Mouse (Mus musculus): ENCODE measurements around the gene Olfr1425. TPM values are rescaled to one million over a fixed set of nuclear protein-coding genes. Genes with fewer than 3 reads are reported as not detected.

Olfr1425 gene
- polyA plus RNA-seq, 1 experiment from 2014 or later: not detected

DNA sequence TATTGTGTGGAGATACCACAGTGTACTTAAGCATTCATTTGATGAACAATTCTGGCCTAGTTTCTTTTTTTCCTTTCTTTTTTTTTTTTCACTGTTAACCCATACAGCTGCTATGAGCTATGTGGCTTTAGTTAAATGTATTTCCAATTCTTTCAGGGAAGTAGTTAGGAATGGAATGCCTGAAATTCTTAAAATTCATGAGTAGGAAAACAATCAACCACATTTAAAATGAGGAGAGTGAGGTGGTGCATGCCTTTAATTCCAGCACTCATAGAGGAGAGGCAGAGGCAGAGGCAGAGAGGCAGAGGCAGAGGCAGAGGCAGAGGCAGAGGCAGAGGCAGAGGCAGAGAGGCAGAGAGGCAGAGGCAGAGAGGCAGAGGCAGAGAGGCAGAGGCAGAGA, 39.8 kb downstream of the Olfr1425 start:
- no peak for ATAC-seq (ENCODE audit: insufficient number of reproducible peaks, low FRiP score, low TSS enrichment, low read depth)
- H3K36me3 ChIP-seq: no peaks in the 10 kb centered on the region

DNA sequence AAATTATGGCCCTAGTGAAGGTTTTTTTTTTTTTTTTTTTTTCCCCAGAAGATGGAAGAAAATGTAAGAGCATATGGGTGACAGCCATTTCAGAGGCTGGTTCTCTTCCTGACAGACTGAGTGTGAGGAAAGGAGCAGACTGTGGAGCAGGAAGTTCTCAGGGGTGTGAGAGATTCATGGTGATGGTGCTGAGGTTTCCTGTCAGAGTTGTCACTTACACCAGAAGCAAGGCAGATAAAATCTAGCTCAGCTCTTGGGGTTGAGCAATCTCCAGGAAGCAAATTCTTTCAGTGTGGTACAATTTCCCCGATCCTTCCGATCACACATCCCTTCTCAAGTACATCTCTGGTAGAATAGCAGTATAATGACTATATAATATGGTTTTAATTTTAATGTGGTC, 50.9 kb downstream of the Olfr1425 start:
- Histone ChIP-seq H3K4me3 (no peak overlapping the region), H3K27me3 (no peaks in the 10 kb centered on the region), H3K36me3 (no peaks in the 10 kb centered on the region), H3K9ac (no peak overlapping the region), H3K4me2 (no peak overlapping the region), H3K27ac (no peak overlapping the region), H3K9me3 (no peaks in the 10 kb centered on the region), H3K4me1 (no peaks in the 10 kb centered on the region)
- 62% methylated on average over 2 of the region's 2 CpGs for WGBS
- ATAC-seq (ENCODE audit: insufficient number of reproducible peaks, low FRiP score, low TSS enrichment, low read depth): no peak

More for the DNA sequence above, 39.8 kb downstream of the Olfr1425 start:
- no peak overlapping the region for H3K27ac ChIP-seq
- no peak overlapping the region for H3K9ac ChIP-seq
- no peaks in the 10 kb centered on the region for H3K27me3 ChIP-seq
- no peak overlapping the region for H3K4me2 ChIP-seq
- no peak overlapping the region for H3K4me3 ChIP-seq
- H3K4me1 ChIP-seq: no peaks in the 10 kb centered on the region
- H3K9me3 ChIP-seq: no peaks in the 10 kb centered on the region

DNA sequence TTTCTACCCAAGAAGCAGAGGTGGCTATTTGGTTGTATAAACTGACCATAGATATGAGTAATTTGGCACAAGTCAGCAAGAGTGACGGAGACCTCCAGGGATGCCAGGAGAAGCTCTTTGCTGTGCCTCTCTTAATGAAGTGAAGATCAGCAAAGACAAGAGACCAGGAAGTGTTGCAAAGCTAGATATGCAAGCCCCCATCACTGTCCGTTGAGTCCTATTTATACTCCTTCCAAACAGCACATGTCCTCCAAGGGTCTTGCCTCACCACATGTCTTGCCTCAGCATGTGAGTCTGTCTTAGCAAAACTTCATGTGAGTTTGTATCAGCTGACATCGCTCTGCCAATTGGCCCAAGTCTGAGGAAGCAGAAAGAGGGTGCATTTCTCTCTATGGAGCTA, 52.2 kb downstream of the Olfr1425 start:
- Histone ChIP-seq H3K4me3 (no peak overlapping the region), H3K9ac (no peak overlapping the region), H3K36me3 (no peaks in the 10 kb centered on the region), H3K27ac (no peak overlapping the region), H3K4me1 (no peaks in the 10 kb centered on the region), H3K27me3 (no peaks in the 10 kb centered on the region), H3K4me2 (no peak overlapping the region), H3K9me3 (no peaks in the 10 kb centered on the region)
- no peak for ATAC-seq (ENCODE audit: insufficient number of reproducible peaks, low FRiP score, low TSS enrichment, low read depth)
- 88% methylated on average over 3 of the region's 3 CpGs for WGBS

DNA sequence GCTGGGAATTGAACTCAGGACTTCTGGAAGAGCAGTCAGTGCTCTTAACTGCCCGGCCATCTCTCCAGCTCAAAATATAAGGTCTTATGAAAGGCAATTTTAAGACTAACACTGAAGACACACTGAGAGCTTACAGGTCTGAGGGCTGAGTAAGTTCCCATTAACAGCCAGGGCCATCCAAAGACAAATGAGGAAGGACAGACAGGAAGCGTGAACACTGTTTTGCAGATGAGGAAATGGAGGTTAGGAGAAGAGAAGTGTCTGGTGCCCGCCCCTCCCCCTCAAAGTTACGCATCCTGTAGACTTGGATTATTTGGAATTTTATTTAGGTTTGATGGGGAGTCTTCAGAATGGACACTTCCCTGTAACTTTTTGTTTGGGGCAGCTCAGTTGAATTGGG, 53.4 kb downstream of the Olfr1425 start:
- Histone ChIP-seq H3K36me3 (no peaks in the 10 kb centered on the region), H3K9me3 (no peaks in the 10 kb centered on the region), H3K4me2 (no peak overlapping the region), H3K4me3 (no peak overlapping the region), H3K4me1 (no peaks in the 10 kb centered on the region), H3K9ac (no peak overlapping the region), H3K27me3 (no peaks in the 10 kb centered on the region), H3K27ac (no peak overlapping the region)
- 84% methylated on average over 4 of the region's 4 CpGs for WGBS
- no peak for ATAC-seq (ENCODE audit: insufficient number of reproducible peaks, low FRiP score, low TSS enrichment, low read depth)

Other genes with a start within 250 kb of the Olfr1425 start
- gene Olfr1417, start 238.5 kb downstream of the Olfr1425 start, polyA plus RNA-seq (2015; fragmentation: Nextera tagmentation; extraction: Ambion mirVana): not detected in 2 replicates
- not detected in 2 replicates for gene Olfr1418, start 216.7 kb downstream of the Olfr1425 start, polyA plus RNA-seq (2015; fragmentation: Nextera tagmentation; extraction: Ambion mirVana)
- gene Olfr1419, start 202.6 kb downstream of the Olfr1425 start, polyA plus RNA-seq (2015; fragmentation: Nextera tagmentation; extraction: Ambion mirVana): not detected in 2 replicates
- 0.23 TPM in 1 of 2 replicates, not detected in the other for gene Olfr1420, start 191.2 kb downstream of the Olfr1425 start, polyA plus RNA-seq (2015; fragmentation: Nextera tagmentation; extraction: Ambion mirVana)
- gene Patl1, start 165.3 kb downstream of the Olfr1425 start, polyA plus RNA-seq (2015; fragmentation: Nextera tagmentation; extraction: Ambion mirVana): 15.5 and 16.4 TPM in 2 replicates
- gene Osbp, start 111.8 kb downstream of the Olfr1425 start, polyA plus RNA-seq (2015; fragmentation: Nextera tagmentation; extraction: Ambion mirVana): 4.7 and 5.6 TPM in 2 replicates
- 0.03 TPM in 1 of 2 replicates, not detected in the other for gene Olfr1423, start 36.4 kb downstream of the Olfr1425 start, polyA plus RNA-seq (2015; fragmentation: Nextera tagmentation; extraction: Ambion mirVana)
- not detected in 2 replicates for gene Olfr1424, start 15.0 kb downstream of the Olfr1425 start, polyA plus RNA-seq (2015; fragmentation: Nextera tagmentation; extraction: Ambion mirVana)
- gene Olfr1426, start 14.3 kb upstream of the Olfr1425 start, polyA plus RNA-seq (2015; fragmentation: Nextera tagmentation; extraction: Ambion mirVana): not detected in 2 replicates
- not detected in 2 replicates for gene Olfr1427, start 25.6 kb upstream of the Olfr1425 start, polyA plus RNA-seq (2015; fragmentation: Nextera tagmentation; extraction: Ambion mirVana)
- gene Olfr1428, start 38.2 kb upstream of the Olfr1425 start, polyA plus RNA-seq (2015; fragmentation: Nextera tagmentation; extraction: Ambion mirVana): not detected in 2 replicates
- not detected in 2 replicates for gene Olfr76, start 45.5 kb upstream of the Olfr1425 start, polyA plus RNA-seq (2015; fragmentation: Nextera tagmentation; extraction: Ambion mirVana)
- gene Olfr1555-ps1, start 92.4 kb upstream of the Olfr1425 start, polyA plus RNA-seq (2015; fragmentation: Nextera tagmentation; extraction: Ambion mirVana): not detected in 2 replicates
- not detected in 2 replicates for gene Olfr1431, start 122.9 kb upstream of the Olfr1425 start, polyA plus RNA-seq (2015; fragmentation: Nextera tagmentation; extraction: Ambion mirVana)
- gene Olfr1432, start 154.9 kb upstream of the Olfr1425 start, polyA plus RNA-seq (2015; fragmentation: Nextera tagmentation; extraction: Ambion mirVana): not detected in 2 replicates
- gene Olfr262, start 163.9 kb upstream of the Olfr1425 start, polyA plus RNA-seq (2015; fragmentation: Nextera tagmentation; extraction: Ambion mirVana): not detected in 2 replicates
- gene Olfr235, start 183.3 kb upstream of the Olfr1425 start, polyA plus RNA-seq (2015; fragmentation: Nextera tagmentation; extraction: Ambion mirVana): not detected in 2 replicates
- not detected in 2 replicates for gene Olfr1434, start 202.1 kb upstream of the Olfr1425 start, polyA plus RNA-seq (2015; fragmentation: Nextera tagmentation; extraction: Ambion mirVana)
- not detected in 2 replicates for gene Olfr1436, start 221.4 kb upstream of the Olfr1425 start, polyA plus RNA-seq (2015; fragmentation: Nextera tagmentation; extraction: Ambion mirVana)
- gene Olfr1437, start 247.4 kb upstream of the Olfr1425 start, polyA plus RNA-seq (2015; fragmentation: Nextera tagmentation; extraction: Ambion mirVana): not detected in 2 replicates